Mouse (Mus musculus) stomach, postnatal 0 days (tissue): ENCODE data around the gene Cinp.

ENCODE experiments used
- CTCF ChIP-seq: IDR thresholded peaks from 2 replicates; pipeline ENCODE4 v1.5.1; 2016; ENCODE audit warnings: antibody characterized with exemption, low read depth, mild to moderate bottlenecking, moderate library complexity
- EP300 ChIP-seq: optimal IDR thresholded peaks from 2 replicates; pipeline ENCODE3; 2016; ENCODE audit warnings: antibody characterized with exemption

GRCm38 (mm10) chr12:110837192-110837841 is 51.6 kb downstream of the Cinp start:
- TF ChIP-seq EP300 (no peak), CTCF (no peak)
